Mouse (Mus musculus) ZHBTc4 (cell line): ENCODE measurements around the gene Vmn2r70.

Experiments
- DNase-seq: peaks from one replicate; pipeline ENCODE4 v3.0.0-alpha.2; 2011; ENCODE audit warnings: low read depth, low spot score

The Vmn2r70 gene

DNA sequence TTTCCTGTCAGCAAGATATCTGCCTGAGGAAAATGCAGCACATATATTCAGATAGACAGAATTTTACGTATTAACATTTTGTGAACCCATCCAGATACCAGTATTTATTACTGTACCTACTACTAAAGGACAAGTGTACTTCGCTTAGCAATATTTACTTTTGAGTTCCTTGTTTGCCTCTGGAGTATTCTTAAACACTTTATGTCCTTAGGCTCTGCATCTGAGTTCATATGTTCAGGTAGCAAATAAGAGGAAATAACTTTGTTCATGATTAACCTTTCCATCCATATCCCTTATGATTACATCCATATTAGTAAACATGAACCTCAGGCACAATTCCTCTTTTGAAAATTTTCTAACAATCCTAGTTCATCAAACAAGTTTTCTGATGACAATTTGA is at the start of gene Vmn2r70:
Gene Vmn2r70, minus strand, starts transcription at position 101 of the 400 bp plus-strand sequence.
- DNase-seq, result no peak

- no peak for DNase-seq
These were observed 6.2 kb downstream of the Vmn2r70 start, which contains the start of gene Vmn2r71 for GRCm38 (mm10) chr7:85562787-85563186. Gene Vmn2r71 (plus strand): TSS chr7:85563087.

- peak; percentile 88 for DNase-seq
These were observed 25.9 kb downstream of the Vmn2r70 start for GRCm38 (mm10) chr7:85543118-85543517.

GRCm38 (mm10) chr7:85542108-85542507 is 26.9 kb downstream of the Vmn2r70 start:
- DNase-seq, result peak; percentile 77
